Mouse (Mus musculus): ENCODE measurements around the gene Phb2. TPM values are rescaled to one million over a fixed set of nuclear protein-coding genes. Genes with fewer than 3 reads are reported as not detected.
A peak's percentile ranks its signal among the peaks of the same experiment; 100 is the strongest.

The Phb2 gene
- polyA plus RNA-seq, 1 experiment from 2014 or later, result 370 TPM

DNA sequence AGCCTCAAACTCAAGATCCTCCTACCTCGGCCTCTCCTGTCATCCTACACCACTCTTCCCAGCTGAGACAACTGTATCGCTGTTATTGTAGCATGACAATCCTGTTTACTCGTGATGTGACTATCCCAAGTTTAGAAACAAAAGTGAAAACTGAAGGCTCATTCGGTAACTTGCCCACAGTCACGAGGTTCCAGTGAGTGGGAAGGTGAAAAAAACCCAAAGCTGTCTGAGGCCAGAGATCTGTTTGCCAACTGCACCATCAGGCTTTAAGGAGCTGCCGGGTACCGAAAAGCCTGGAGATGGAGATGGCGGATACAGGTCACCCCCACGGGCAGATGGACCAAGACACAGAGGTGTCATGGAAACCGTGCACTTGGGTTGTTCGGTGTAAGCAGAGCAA lies 24.9 kb downstream of the Phb2 start:
- ATAC-seq (ENCODE audit: insufficient read depth, low FRiP score, low TSS enrichment), result no peak
- no peaks in the 10 kb centered on the region for H3K9me3 ChIP-seq (ENCODE audit: control insufficient read depth, low read length)
- H3K27me3 ChIP-seq (ENCODE audit: control insufficient read depth, insufficient read depth, low read length), result no peaks in the 10 kb centered on the region
- no peak for DNase-seq (ENCODE audit: low spot score)
- peaks cover 9% of the 10 kb centered on the region; the same call in 1 of the 2 replicates for H3K4me1 ChIP-seq (ENCODE audit: control insufficient read depth, insufficient read depth, low read length)
- no peak overlapping the region for H3K4me2 ChIP-seq (ENCODE audit: low read depth)
- no peak overlapping the region for H3K4me3 ChIP-seq (ENCODE audit: low read depth, low read length)
- H3K27ac ChIP-seq (ENCODE audit: low read depth, low read length), result no peak overlapping the region
- WGBS, result 94% methylated on average over 11 of the region's 11 CpGs
- H3K9ac ChIP-seq (ENCODE audit: low read length), result no peak overlapping the region
- no peaks in the 10 kb centered on the region for H3K36me3 ChIP-seq (ENCODE audit: control insufficient read depth, insufficient read depth, low read length)

DNA sequence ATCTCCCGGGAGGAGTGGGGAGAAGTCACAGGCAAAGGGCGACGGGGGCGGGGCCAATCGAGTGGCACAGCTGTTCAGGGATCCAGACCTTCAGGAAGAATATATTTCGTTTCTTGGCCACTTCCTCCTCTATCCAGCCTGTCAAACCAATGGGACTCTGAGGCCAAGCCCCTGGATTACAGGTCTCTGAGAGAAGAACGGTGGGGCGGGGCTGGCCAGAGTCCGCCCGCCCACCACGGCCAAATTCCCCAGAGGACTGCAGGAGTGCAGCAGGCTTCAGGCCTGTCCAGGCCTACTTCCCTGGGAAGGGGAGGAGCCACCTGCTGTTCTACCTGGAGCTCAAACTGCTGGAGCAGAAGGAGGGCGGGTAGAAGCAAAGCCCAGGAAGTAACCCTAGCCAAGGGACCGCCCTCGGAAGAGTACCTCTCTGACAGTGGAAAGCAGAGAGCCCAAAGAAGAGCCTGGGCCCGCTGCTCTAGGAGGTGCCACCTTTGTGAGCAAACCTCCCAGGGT lies 26.4 kb downstream of the Phb2 start, which contains the start of gene Ptpn6:
Gene Ptpn6, minus strand, starts transcription at position 204 of the 513 bp plus-strand sequence.
- DNase-seq (ENCODE audit: low spot score), result peak; percentile 50
- Histone ChIP-seq H3K27ac (ENCODE audit: low read depth, low read length) (no peak within 1 kb of the TSS), H3K4me3 (ENCODE audit: low read depth, low read length) (no peak within 1 kb of the TSS), H3K36me3 (ENCODE audit: control insufficient read depth, insufficient read depth, low read length) (0 out of 2 replicates have a peak, but pooled peaks cover 4% of the 10 kb centered on the region), H3K4me2 (ENCODE audit: low read depth) (no peak within 1 kb of the TSS), H3K9me3 (ENCODE audit: control insufficient read depth, low read length) (no peaks in the 10 kb centered on the region), H3K4me1 (ENCODE audit: control insufficient read depth, insufficient read depth, low read length) (peaks cover 9% of the 10 kb centered on the region; the same call in 1 of the 2 replicates), H3K27me3 (ENCODE audit: control insufficient read depth, insufficient read depth, low read length) (no peaks in the 10 kb centered on the region), H3K9ac (ENCODE audit: low read length) (no peak within 1 kb of the TSS)
- ATAC-seq (ENCODE audit: insufficient read depth, low FRiP score, low TSS enrichment), result no peak
- 32% methylated on average over 15 of the region's 15 CpGs for WGBS

DNA sequence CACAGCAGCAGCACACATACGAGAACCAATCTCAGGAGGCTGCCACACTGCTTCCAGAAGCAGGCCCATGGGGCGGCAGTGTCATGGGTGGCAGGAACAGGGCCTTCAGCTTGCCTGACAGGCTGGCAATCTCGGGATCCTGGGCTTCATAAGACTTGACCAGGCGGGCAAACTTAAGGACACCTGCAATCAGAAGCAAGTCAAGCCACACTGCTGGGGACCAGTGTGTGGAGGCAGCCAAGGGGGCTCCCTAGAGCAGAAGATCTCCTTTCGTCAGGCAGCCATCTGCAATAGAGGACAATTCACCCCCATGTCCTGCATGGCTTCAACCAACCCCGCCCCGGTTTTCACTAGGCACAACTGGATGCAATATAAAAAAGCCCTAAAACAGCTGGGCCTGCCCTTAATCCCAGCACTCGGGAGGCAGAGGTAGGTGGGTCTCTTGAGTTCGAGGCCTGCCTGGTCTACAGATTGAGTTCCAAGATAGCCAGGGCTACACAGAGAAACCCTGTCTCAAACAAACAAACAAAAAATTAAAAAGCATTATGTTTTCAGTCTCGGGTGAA lies 27.2 kb downstream of the Phb2 start:
- Histone ChIP-seq H3K9ac (ENCODE audit: low read length) (no peak overlapping the region), H3K4me1 (ENCODE audit: control insufficient read depth, insufficient read depth, low read length) (peaks cover 9% of the 10 kb centered on the region; the same call in 1 of the 2 replicates), H3K27me3 (ENCODE audit: control insufficient read depth, insufficient read depth, low read length) (no peaks in the 10 kb centered on the region), H3K4me3 (ENCODE audit: low read depth, low read length) (no peak overlapping the region), H3K36me3 (ENCODE audit: control insufficient read depth, insufficient read depth, low read length) (0 out of 2 replicates have a peak, but pooled peaks cover 4% of the 10 kb centered on the region), H3K9me3 (ENCODE audit: control insufficient read depth, low read length) (no peaks in the 10 kb centered on the region), H3K27ac (ENCODE audit: low read depth, low read length) (no peak overlapping the region), H3K4me2 (ENCODE audit: low read depth) (no peak overlapping the region)
- DNase-seq (ENCODE audit: low spot score), result no peak
- ATAC-seq (ENCODE audit: insufficient read depth, low FRiP score, low TSS enrichment), result no peak
- WGBS, result 79% methylated on average over 10 of the region's 10 CpGs

DNA sequence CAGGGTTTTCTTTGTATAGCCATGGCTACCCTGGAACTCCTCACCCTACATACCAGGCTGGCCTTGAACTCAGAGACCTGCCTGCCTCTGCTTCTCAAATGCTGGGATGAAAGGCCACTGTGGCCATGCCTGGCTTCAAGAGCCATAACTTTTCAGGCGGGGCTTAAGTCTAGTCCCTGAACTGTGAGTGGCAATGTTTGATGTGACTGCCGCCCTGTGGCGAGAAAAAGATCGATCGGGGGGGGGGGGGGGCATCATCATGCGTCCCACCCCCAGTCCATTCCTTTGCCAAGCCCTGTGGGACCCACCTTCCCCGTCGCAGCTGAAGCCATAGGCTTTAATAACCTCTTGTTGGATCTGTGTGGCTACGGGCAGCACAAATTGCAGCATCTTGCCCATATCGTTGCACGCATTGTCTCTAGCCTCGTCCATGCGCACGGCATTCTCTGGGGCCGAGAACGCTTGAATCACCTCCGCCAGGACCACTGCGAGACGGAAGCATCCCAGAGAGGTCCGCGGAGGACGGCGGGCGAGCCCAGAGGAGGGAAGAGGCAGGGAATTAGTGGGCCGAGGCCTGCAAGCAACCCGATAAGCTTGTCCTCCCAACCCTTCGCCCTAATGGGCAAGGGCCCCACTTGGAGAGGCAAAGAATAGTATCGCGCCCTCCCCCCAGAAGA lies 28.2 kb downstream of the Phb2 start:
- peak; percentile 74 for DNase-seq (ENCODE audit: low spot score)
- Histone ChIP-seq H3K9me3 (ENCODE audit: control insufficient read depth, low read length) (no peaks in the 10 kb centered on the region), H3K27me3 (ENCODE audit: control insufficient read depth, insufficient read depth, low read length) (no peaks in the 10 kb centered on the region), H3K36me3 (ENCODE audit: control insufficient read depth, insufficient read depth, low read length) (0 out of 2 replicates have a peak, but pooled peaks cover 4% of the 10 kb centered on the region), H3K9ac (ENCODE audit: low read length) (peak overlapping the region; percentile 89), H3K27ac (ENCODE audit: low read depth, low read length) (peak overlapping the region; percentile 99), H3K4me1 (ENCODE audit: control insufficient read depth, insufficient read depth, low read length) (peaks cover 9% of the 10 kb centered on the region; the same call in 1 of the 2 replicates), H3K4me2 (ENCODE audit: low read depth) (peak overlapping the region; percentile 77), H3K4me3 (ENCODE audit: low read depth, low read length) (peak overlapping the region; percentile 58)
- under 1% methylated on average over 29 of the region's 29 CpGs for WGBS
- ATAC-seq (ENCODE audit: insufficient read depth, low FRiP score, low TSS enrichment), result peak; percentile 1; the same call in 1 of the 2 replicates

DNA sequence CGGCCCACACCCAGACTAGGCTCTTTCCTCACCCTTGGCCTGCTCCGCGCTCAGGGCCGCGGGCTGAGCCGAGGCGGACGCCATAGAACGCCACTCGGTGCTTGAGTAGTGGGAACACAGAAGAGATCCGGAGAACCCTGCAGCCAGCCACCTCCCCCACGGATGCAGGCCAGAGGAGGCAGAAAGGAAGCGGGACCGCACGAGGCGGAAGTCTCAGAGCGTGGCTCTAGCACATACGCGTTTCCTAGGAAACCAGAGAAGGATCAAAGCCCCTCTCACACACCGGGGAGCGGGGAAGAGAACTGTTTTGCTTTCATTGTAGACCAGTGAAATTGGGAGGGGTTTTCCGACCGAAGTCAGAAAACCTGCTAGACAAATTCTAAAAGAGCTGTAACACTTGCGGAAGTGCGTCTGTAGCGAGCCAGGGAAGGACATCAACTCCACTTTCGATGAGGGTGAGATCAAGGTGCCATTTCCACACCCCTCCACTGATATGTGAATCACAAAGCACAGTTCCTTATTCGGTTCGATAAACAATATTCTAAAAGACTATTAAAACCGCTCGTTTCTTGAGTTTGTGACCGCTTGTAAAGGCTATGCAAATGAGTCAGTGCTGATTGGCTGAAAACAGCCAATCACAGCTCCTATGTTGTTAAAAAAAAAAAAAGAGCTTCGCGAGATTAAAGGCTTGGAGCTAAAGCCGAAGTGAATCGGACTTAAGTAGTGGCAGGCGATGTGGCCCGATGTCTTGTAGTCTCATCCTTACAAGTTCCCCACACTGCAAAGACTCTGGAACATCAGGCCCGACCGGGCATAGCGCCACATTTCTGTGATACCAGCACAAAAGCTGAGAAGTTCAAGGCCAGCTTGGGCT lies 29.0 kb downstream of the Phb2 start, which contains the start of gene Grcc10:
Gene Grcc10, minus strand, starts transcription at position 487 of the 874 bp plus-strand sequence.
- DNase-seq (ENCODE audit: low spot score) (peak; percentile 90), ATAC-seq (ENCODE audit: insufficient read depth, low FRiP score, low TSS enrichment) (peak; percentile 79)
- under 1% methylated on average over 40 of the region's 41 CpGs for WGBS
- Histone ChIP-seq H3K9me3 (ENCODE audit: control insufficient read depth, low read length) (no peaks in the 10 kb centered on the region), H3K4me1 (ENCODE audit: control insufficient read depth, insufficient read depth, low read length) (peaks cover 11% of the 10 kb centered on the region), H3K36me3 (ENCODE audit: control insufficient read depth, insufficient read depth, low read length) (0 out of 2 replicates have a peak, but pooled peaks cover 4% of the 10 kb centered on the region), H3K4me3 (ENCODE audit: low read depth, low read length) (peak within 1 kb of the TSS; percentile 58), H3K4me2 (ENCODE audit: low read depth) (peak within 1 kb of the TSS; percentile 77), H3K27me3 (ENCODE audit: control insufficient read depth, insufficient read depth, low read length) (no peaks in the 10 kb centered on the region), H3K27ac (ENCODE audit: low read depth, low read length) (peak within 1 kb of the TSS; percentile 99), H3K9ac (ENCODE audit: low read length) (peak within 1 kb of the TSS; percentile 89)

DNA sequence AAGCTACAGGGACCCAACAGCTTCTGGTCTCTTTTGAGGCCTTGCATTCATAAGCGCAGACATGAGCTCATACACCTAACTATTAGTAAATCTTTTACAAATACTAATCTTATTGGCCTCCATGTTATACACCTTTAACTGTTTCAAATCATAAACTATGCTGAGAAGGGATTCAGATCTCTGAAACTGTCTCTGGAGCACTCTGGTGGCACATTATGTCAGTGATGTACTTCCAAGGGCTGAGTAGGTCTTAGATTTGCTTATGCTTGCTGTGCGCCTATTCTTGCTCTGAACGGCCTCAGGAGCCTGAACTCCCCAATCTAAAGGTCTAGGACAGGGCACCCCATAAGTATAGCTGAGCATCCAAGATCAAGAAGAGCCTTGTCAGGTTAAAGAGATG lies 29.7 kb downstream of the Phb2 start:
- no peaks in the 10 kb centered on the region for H3K27me3 ChIP-seq (ENCODE audit: control insufficient read depth, insufficient read depth, low read length)
- peak overlapping the region; percentile 77 for H3K4me2 ChIP-seq (ENCODE audit: low read depth)
- H3K4me3 ChIP-seq (ENCODE audit: low read depth, low read length), result peak overlapping the region; percentile 58; the same call in 1 of the 2 replicates
- peaks cover 4% of the 10 kb centered on the region; the same call in 1 of the 2 replicates for H3K36me3 ChIP-seq (ENCODE audit: control insufficient read depth, insufficient read depth, low read length)
- peak overlapping the region; percentile 89; the same call in 1 of the 2 replicates for H3K9ac ChIP-seq (ENCODE audit: low read length)
- no peaks in the 10 kb centered on the region for H3K9me3 ChIP-seq (ENCODE audit: control insufficient read depth, low read length)
- DNase-seq (ENCODE audit: low spot score) (no peak), ATAC-seq (ENCODE audit: insufficient read depth, low FRiP score, low TSS enrichment) (no peak)
- peaks cover 19% of the 10 kb centered on the region for H3K4me1 ChIP-seq (ENCODE audit: control insufficient read depth, insufficient read depth, low read length)
- H3K27ac ChIP-seq (ENCODE audit: low read depth, low read length), result peak overlapping the region; percentile 99
- WGBS, result 78% methylated on average over 3 of the region's 3 CpGs

DNA sequence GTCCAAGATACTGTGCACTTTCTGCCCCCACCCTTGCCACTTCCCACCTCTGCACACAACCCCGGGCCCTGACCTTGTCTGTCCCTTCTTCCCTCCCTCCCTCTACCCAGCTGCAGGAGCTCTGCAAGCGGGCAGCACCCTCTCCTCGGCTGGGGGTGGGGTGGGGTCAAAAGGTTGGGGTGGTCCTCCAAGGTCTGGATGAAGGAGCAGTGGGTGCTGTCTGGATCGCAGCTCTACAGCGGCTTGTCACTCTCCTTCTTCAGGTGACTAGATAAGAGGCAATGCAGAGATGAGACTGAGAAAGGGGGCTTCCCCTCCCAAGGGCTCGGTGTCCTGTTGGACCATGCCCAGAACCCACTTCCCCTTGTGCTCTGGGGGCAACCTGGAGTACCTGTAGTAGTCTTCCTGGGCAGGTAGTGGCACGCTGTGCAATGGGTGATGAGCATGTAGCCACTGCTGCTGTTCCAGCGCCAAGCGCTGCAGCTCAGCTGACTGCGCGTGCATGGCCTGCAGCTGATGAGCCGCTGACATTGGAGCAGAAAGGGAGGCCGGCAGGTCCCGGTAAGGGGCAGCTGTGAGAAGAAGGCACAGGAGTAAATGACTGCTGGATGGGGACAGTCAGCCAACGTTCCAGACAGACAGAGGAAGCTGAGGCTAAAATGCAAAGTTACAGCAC lies 30.8 kb downstream of the Phb2 start:
- ATAC-seq (ENCODE audit: insufficient read depth, low FRiP score, low TSS enrichment) (no peak), DNase-seq (ENCODE audit: low spot score) (no peak)
- H3K9ac ChIP-seq (ENCODE audit: low read length), result no peak overlapping the region
- no peaks in the 10 kb centered on the region for H3K9me3 ChIP-seq (ENCODE audit: control insufficient read depth, low read length)
- H3K27me3 ChIP-seq (ENCODE audit: control insufficient read depth, insufficient read depth, low read length), result no peaks in the 10 kb centered on the region
- peaks cover 10% of the 10 kb centered on the region for H3K36me3 ChIP-seq (ENCODE audit: control insufficient read depth, insufficient read depth, low read length)
- 89% methylated on average over 15 of the region's 15 CpGs for WGBS
- H3K27ac ChIP-seq (ENCODE audit: low read depth, low read length), result no peak overlapping the region
- no peak overlapping the region for H3K4me2 ChIP-seq (ENCODE audit: low read depth)
- no peak overlapping the region for H3K4me3 ChIP-seq (ENCODE audit: low read depth, low read length)
- H3K4me1 ChIP-seq (ENCODE audit: control insufficient read depth, insufficient read depth, low read length), result peaks cover 19% of the 10 kb centered on the region

DNA sequence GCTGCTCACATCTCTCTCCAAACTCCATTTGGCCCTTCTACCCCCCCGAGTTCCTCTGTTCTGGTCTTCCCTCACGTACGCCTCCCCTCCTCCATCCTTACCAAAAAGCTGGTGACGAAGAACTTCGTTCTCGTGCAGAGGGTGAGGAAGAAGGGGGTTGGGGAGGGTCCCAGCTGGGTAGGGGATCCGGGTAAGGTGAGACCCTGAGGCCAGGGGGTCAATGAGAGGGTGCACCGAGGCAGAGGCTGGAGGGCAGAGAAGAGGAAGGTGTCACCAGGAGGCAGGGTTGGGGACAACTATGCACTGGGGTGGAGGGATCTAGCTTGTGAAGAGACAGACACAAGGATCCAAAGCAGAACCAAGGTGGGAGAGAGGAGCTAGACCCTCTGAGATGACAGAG lies 31.5 kb downstream of the Phb2 start:
- 91% methylated on average over 8 of the region's 8 CpGs for WGBS
- ATAC-seq (ENCODE audit: insufficient read depth, low FRiP score, low TSS enrichment), result no peak

More for the DNA sequence above, 31.5 kb downstream of the Phb2 start:
- H3K27me3 ChIP-seq (ENCODE audit: control insufficient read depth, insufficient read depth, low read length), result no peaks in the 10 kb centered on the region
- no peak overlapping the region for H3K9ac ChIP-seq (ENCODE audit: low read length)
- no peak for DNase-seq (ENCODE audit: low spot score)
- no peaks in the 10 kb centered on the region for H3K9me3 ChIP-seq (ENCODE audit: control insufficient read depth, low read length)
- no peak overlapping the region for H3K27ac ChIP-seq (ENCODE audit: low read depth, low read length)
- peaks cover 19% of the 10 kb centered on the region for H3K4me1 ChIP-seq (ENCODE audit: control insufficient read depth, insufficient read depth, low read length)
- H3K4me2 ChIP-seq (ENCODE audit: low read depth), result no peak overlapping the region
- H3K4me3 ChIP-seq (ENCODE audit: low read depth, low read length), result no peak overlapping the region
- peaks cover 12% of the 10 kb centered on the region for H3K36me3 ChIP-seq (ENCODE audit: control insufficient read depth, insufficient read depth, low read length)

Measured in neural tube, embryonic 11.5 days (tissue).